Mouse (Mus musculus): ENCODE results near the gene Serpina3a.
"Not testable (repeated sequence)": the region's sequence is repeated elsewhere in the genome, so short reads cannot be mapped to it uniquely, and the experiment has no call there.

Gene Serpina3a

GRCm38 (mm10) chr12:104112333-104112732 is at the start of gene Serpina3a:
Serpina3a (plus strand) TSS chr12:104112724.
- in situ Hi-C loops (cut with MboI, MseI) = not testable (repeated sequence)

DNA sequence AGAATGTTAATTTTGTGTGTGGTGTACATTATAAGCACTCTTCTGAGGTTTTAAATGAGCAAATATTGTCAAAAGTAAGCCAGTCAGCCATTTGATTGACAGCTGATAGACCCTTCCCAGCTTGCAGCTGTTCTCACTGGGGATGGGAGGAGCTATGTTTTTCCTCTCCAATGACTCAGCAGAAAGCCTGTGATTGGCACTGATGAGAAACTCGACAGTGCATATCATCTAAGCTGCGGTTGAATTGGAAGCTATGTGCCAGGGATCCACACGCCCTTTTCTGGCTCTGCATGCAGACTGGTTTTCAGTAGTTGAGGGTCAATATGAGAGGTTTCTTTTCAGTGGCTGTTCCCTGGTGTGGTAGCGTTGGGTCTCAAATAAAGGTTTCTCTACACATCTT is 48.0 kb upstream of the Serpina3a start:
- in situ Hi-C loops (cut with MboI, MseI) = loop anchor here (5.0 to 10.0 kb wide), 2 partner anchors 358 to 970 kb away; partner anchors contain the start of gene Glrx5

GRCm38 (mm10) chr12:104064996-104065395 is 47.5 kb upstream of the Serpina3a start:
- in situ Hi-C loops (cut with MboI, MseI) = loop anchor here (5.0 to 10.0 kb wide), 2 partner anchors 357 to 970 kb away; partner anchors contain the start of gene Glrx5

DNA sequence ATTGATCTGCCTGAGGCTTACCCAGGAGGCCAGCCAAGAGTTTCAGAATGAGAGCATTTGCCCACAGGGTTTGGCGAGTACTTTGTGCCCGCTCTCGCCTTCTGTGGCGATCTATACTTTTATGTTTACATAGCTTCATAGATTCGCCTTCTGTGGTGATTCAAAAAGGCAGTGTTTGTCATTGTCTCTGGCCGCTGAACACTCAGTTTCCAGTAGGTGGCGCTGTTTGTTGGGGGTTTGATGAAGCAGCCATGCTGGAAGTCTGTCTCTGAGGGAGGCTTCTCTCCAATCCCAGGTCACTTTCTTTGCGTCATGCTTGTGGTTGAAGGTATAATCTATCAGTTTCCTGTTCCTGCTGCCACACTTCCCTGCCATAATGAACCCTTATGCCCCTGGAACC is 46.3 kb upstream of the Serpina3a start:
- in situ Hi-C loops (cut with MboI, MseI) = loop anchor here (10.0 kb wide), 1 partner anchor 969 kb away; the partner anchor contains the start of gene Glrx5

GRCm38 (mm10) chr12:104067549-104067948 is 45.0 kb upstream of the Serpina3a start:
- in situ Hi-C loops (cut with MboI, MseI) = loop anchor here (10.0 kb wide), 1 partner anchor 967 kb away; the partner anchor contains the start of gene Glrx5

GRCm38 (mm10) chr12:104069620-104070019 is 42.9 kb upstream of the Serpina3a start:
- in situ Hi-C loops (cut with MboI, MseI) = loop anchor here (5.0 to 10.0 kb wide), 3 partner anchors 82 to 1635 kb away; partner anchors contain the start of genes Ak7, Glrx5 and Serpina11

- in situ Hi-C loops (cut with MboI, MseI) = loop anchor here (5.0 to 10.0 kb wide), 2 partner anchors 84 to 1633 kb away; partner anchors contain the start of genes Ak7 and Serpina11
Observed at GRCm38 (mm10) chr12:104071708-104072107, 40.8 kb upstream of the Serpina3a start.

DNA sequence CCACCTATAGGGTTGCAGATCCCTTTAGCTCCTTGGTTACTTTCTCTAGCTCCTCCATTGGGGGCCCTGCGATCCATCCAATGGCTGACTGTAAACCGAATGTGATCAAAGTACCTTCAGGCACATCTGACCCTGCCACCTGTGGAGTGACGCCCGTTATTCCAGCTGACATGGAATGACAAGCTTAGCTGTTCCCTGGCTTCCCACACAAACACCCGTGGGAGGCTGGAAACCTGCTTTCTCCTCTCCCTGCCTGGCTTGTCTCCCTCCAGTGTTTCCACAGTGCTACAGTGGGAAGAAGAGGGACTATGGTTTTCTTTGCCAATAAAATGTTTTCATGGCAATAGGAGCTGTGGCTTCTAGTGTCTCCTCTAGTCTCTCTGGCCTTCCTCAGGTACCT is 40.2 kb upstream of the Serpina3a start:
- in situ Hi-C loops (cut with MboI, MseI) = loop anchor here (5.0 to 10.0 kb wide), 2 partner anchors 85 to 1633 kb away; partner anchors contain the start of genes Ak7 and Serpina11

GRCm38 (mm10) chr12:104090119-104090518 is 22.4 kb upstream of the Serpina3a start:
- in situ Hi-C loops (cut with MboI, MseI) = no loop called here

DNA sequence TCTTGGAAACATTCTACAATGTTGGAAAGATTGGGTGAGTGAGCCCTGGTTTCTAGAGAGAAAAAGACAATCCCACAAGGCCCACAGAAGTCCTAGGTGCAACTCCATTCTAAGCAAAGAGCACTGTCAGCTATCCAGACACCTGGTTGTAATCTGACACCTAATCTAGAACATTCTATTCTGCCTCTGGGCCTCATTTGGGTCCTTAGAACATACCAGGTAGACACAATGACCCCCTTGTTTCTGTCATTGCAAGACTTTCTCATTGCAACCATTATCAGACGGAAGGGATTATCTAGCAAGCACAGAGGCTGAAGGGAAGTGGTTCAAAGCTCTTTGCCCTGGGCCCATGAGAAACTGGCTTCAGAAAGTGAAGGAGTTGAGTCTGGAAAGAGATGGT is 21.2 kb upstream of the Serpina3a start:
- in situ Hi-C loops (cut with MboI, MseI) = no loop called here

GRCm38 (mm10) chr12:104100768-104101167 is 11.8 kb upstream of the Serpina3a start, which contains the start of gene Serpina5:
Serpina5 (plus strand) TSS chr12:104101113.
- in situ Hi-C loops (cut with MboI, MseI) = no loop called here

DNA sequence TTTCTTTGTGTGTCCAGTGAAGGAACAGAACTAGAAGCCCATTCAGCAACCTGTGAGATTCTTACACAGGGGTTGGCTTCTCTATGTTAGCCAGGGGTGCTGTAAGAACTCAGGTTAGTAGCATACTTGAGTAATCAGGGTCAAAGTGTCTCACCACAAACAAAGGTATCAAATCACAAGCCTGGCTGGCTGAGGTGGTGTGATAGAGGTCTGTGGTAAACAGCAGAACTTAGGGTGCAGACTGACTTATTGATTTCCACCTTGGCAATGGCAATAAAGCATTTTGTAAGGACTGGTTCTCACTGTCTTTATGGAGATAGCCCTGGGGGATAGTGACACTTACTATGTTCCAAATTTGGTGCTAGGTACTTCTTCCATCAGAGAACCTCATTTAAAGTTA is 6.7 kb upstream of the Serpina3a start:
- in situ Hi-C loops (cut with MboI, MseI) = no loop called here

DNA sequence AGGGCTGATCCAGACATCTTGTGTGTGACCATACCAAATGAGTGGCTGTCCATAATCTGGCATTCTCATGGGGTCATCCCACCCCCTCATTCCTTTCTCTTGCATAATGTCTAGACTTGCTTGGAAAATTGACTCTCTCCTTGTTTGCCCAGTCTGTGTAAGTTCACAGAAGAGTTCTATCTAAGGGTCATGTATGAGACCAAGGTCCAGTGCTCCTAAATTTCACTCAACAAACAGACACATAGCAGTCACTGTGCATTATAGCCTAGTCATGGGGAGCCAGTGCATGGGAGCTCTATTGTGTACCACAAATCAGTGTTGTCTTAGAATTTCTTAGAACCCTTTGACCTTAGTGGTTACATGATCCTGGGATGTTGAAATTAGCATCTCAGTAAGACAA is 5.6 kb upstream of the Serpina3a start:
- in situ Hi-C loops (cut with MboI, MseI) = no loop called here

- in situ Hi-C loops (cut with MboI, MseI) = no loop called here
Observed at GRCm38 (mm10) chr12:104108507-104108906, 4.0 kb upstream of the Serpina3a start.

DNA sequence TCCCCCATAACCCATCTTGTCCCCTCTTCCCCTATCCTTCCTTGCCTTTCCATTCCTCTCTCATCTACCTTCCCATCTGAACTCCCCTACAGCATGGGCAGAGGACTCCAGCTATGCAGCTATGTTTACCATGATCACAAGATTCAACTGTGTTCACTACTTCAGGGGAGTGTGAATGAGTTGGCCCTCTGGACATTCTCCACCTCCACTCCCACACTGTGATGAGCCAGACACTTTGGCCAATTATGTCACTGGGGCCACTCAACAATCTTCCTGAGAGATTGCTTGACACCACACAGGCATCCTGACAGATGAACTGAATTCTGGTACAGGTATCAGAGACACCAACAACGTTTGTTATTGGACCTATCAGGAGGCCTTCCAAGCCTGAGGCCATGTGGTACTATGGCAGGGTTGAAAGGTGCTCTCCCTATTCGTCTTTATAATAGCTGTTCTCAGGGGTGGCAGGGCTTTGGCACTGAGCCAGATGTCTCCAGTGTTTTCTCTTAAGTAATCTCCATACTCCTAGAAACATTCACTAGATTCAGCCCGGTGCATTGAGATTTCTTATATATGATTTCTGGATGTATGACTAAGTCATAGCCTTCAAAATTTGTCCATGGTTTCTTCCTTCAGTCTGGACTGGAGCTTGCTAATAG is 2.5 kb downstream of the Serpina3a start:
- in situ Hi-C loops (cut with MboI, MseI) = no loop called here

DNA sequence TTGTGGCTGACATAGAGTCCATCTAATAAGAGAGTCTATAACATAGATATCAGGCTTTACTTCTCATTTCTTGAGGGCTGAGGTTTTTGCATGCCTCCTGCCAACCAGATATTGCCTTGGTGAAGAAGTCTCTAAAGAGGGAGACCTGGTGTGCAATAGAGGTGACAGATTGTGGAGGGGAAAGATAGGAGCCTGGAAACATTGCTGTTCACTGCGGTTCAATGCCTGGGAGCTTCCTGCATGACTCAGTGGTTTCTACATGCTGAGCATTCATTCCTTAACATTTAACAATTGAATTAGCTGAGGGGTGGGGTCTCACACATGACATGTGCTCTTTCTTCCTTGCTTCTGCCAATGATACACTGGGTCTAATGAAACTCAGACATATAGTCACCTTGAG is 10.6 kb downstream of the Serpina3a start:
- in situ Hi-C loops (cut with MboI, MseI) = no loop called here

DNA sequence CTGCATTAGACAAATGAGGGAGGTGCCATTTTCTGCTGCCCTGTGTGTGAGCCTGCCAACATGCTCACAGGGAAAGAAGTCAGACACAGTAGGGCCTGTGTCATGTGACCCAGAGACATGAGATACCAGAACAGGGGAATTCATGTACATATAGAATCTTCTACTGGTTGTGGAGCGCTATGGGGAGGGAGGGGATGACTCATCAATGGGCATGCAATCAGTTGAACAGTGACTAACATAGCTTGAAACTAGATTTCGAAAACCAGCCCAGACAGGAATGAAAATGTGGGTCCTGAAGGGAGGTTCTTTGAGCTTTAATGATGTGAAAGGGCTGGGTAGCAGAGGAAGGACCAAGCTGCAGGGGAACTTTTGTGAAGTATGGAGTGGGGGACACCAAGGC is 11.5 kb downstream of the Serpina3a start:
- in situ Hi-C loops (cut with MboI, MseI) = no loop called here

DNA sequence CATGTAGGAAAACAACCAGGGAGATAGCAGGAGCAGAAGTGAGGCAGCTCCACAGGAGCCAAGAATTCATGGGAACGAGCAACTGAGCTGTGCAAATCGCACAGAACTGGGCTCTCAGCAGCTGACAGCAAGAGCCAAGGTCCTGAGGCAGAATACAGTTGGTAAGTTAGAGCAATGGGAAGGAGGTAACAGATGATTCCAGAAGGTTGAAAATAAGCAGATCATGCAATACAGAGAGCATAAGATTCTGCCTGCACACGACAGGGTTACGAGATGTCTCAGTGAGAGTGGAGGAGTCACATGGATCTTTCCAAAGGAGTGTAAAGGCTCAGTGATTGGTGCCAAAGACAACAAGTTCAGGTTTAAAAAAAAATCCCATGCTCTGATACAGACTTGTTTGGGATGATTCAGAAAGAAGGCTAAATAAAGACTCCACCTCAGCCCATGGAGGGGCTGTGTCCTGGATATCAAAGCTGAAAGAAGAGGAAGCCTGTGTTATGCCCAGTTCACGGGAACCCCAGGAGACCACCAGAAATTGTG is 12.6 kb downstream of the Serpina3a start:
- in situ Hi-C loops (cut with MboI, MseI) = no loop called here

DNA sequence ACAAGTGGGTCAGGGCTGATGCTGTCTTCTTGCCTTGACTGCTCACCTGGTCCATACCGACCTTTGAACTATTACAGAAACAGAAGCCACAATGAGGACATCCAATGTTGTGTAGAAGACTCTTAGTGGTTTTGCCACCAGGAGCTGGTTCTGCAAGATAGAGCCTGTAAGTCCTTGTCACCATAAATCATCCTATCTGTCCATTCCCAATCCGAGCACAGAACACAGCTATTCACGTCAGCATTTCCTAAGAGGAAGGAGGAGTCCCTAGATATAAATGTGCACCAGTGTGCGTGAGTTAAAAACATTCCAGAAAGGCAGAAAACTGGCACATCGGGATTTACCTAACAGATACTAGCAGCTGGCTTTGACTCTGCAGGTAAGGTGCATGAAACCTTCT is 15.2 kb downstream of the Serpina3a start, which contains the start of gene Serpina3b:
TSS of gene Serpina3b (plus strand) at position 301 of the 400 bp plus-strand sequence.
- in situ Hi-C loops (cut with MboI, MseI) = no loop called here

DNA sequence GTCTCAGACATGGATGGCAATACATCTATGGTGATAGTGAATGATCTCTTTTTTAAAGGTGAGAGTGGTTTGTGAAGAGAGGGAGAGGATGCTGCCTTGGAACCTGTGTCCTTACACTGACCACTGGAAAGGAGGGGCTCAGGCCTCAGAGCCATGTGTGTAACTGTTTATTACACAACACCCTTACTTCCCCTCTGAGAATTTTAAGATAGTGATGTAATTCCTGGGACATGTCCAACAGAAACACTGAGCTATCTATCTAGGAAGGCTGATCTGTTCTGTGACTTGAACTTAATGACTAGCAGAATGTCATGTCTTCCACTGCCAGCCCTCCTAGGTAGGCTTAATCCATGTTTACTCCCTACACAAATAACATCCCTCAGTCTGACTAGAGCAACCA is 18.5 kb downstream of the Serpina3a start:
- in situ Hi-C loops (cut with MboI, MseI) = no loop called here

DNA sequence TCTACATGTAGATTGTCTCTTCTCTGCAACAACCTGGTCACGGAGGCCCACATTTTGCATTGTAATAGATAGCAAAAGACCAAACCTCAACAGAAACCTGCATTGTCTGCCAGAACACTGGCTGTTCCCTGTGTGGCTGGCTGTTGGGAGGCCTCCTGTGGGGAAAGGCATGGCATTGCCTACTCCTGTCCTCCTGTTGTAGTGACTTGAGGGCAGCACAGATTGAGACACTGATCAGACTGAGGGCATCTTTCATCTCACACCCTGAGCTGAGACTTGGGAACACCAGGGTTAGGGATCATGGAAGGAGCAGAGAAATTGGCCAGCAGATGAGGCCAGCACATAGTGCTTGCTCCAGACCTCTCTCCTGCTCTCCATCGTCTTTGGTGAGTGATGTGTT is 25.7 kb downstream of the Serpina3a start:
- in situ Hi-C loops (cut with MboI, MseI) = no loop called here

- in situ Hi-C loops (cut with MboI, MseI) = no loop called here
Observed at GRCm38 (mm10) chr12:104140543-104141103, 28.1 kb downstream of the Serpina3a start.

All from T-helper 1 cell (primary cell).